Mouse (Mus musculus) heart, adult 2 months (tissue): ENCODE results near the gene Tnfrsf1b. TPM values are rescaled to one million over a fixed set of nuclear protein-coding genes. Genes with fewer than 3 reads are reported as not detected.
A peak's percentile ranks its signal among the peaks of the same experiment; 100 is the strongest.

Source experiments
- DNase-seq, 2 experiments: peaks; one replicate each; pipeline ENCODE4 v3.0.0; 2021
- H3K27ac ChIP-seq: fragments of 200-600 bp; 2 replicates; pipeline ENCODE4 v1.8.1; 2022
- H3K27me3 ChIP-seq: fragments of 200-500 bp; 2 replicates; pipeline ENCODE4 v1.6.1; 2012; ENCODE audit warnings: mild to moderate bottlenecking, low read length, inconsistent platforms, mixed read lengths; ENCODE audit not compliant: control insufficient read depth, insufficient read depth
- H3K36me3 ChIP-seq: fragments of 200-500 bp; 2 replicates; pipeline ENCODE4 v1.6.1; 2012; ENCODE audit warnings: low read length, inconsistent platforms; ENCODE audit not compliant: control insufficient read depth, insufficient read depth
- H3K4me1 ChIP-seq: fragments of 200-500 bp; 2 replicates; pipeline ENCODE4 v1.6.1; 2011; ENCODE audit warnings: low read length; ENCODE audit not compliant: control insufficient read depth, insufficient read depth
- H3K4me3 ChIP-seq: fragments of 200-600 bp; 2 replicates; pipeline ENCODE4 v1.8.1; 2022
- H3K79me2 ChIP-seq: fragments of 200-500 bp; replicated peaks from 2 replicates; pipeline ENCODE4 v1.6.1; 2012; ENCODE audit warnings: mild to moderate bottlenecking, inconsistent platforms, low read length, moderate library complexity, mixed read lengths; ENCODE audit not compliant: control insufficient read depth, insufficient read depth
- H3K9ac ChIP-seq: fragments of 200-500 bp; 2 replicates; pipeline ENCODE4 v1.6.1; 2012; ENCODE audit warnings: low read depth, mild to moderate bottlenecking, control low read depth, inconsistent platforms, low read length, mixed read lengths
- CTCF ChIP-seq: fragments of 200-600 bp; IDR thresholded peaks from 2 replicates; pipeline ENCODE4 v1.8.1; 2022; ENCODE audit warnings: antibody characterized with exemption, mild to moderate bottlenecking, moderate library complexity
- EP300 ChIP-seq: fragments of 200-500 bp; IDR thresholded peaks from 2 replicates; pipeline ENCODE4 v1.6.1; 2011; ENCODE audit warnings: low read depth, low read length, control low read depth; ENCODE audit not compliant: insufficient read depth
- POLR2A ChIP-seq: fragments of 200-500 bp; IDR thresholded peaks from 2 replicates; pipeline ENCODE4 v1.6.1; 2011; ENCODE audit warnings: mild to moderate bottlenecking, low read depth, low read length, control low read depth; ENCODE audit not compliant: insufficient read depth
- WGBS: fragments of 180-500 bp; shearing (Covaris S2); methylation state at CpG from one replicate; pipeline ENCODE4 v1.1.7; 2018; 5-methylcytosine and 5-hydroxymethylcytosine counted together
- intact Hi-C: fragments of 180-260 bp; cut with DNase I; formaldehyde crosslinking; loops from one replicate; pipeline ENCODE4 v1.15.1; 2025
- polyA plus RNA-seq: library from polyadenylated mRNA; depleted of rRNA; stranded (reverse); fragments of >200 nt; gene quantifications from 2 replicates; pipeline ENCODE4 v1.2.3, GENCODE M21; 2012
- total RNA-seq, 2 experiments: library from RNA; stranded (reverse); gene quantifications; 2 replicates each; pipeline ENCODE4 v1.2.3; 2021

Gene Tnfrsf1b
- total and polyA plus RNA-seq, 3 experiments = 4.8 to 7.6 (median 5.4) TPM

DNA sequence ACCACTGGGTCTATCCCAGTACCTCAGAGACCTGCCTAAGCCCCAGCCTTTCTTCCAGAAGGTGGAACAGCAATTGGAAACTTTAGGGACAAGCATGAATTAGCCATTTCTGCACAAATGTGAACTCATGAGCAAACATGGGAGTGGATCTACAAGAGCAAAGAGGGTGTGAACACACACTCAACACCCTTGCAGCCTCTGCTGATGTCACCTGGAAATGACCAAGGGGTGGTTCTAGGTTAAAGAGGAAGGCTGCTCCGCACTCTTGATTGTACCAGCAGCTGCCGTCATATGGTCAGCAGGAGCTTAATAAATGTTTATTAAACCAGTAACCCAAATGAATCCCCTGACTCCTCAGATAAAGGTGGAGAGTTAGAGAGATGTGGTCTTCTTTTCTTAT is 16.0 kb downstream of the Tnfrsf1b start:
- Histone ChIP-seq H3K4me3 (no peak overlapping the region), H3K4me1 (peaks cover 23% of the 10 kb centered on the region), H3K9ac (no peak overlapping the region), H3K79me2 (no peaks in the 10 kb centered on the region), H3K36me3 (no peaks in the 10 kb centered on the region), H3K27ac (peak overlapping the region; percentile 5; the same call in 1 of the 2 replicates), H3K27me3 (no peaks in the 10 kb centered on the region)
- DNase-seq = no peak
- TF ChIP-seq POLR2A = no peak
- intact Hi-C loops = no loop called here
- WGBS = 66% methylated on average over 2 of the region's 2 CpGs

GRCm38 (mm10) chr4:145229524-145230163 is 17.0 kb downstream of the Tnfrsf1b start:
- Histone ChIP-seq H3K27ac (peak overlapping the region; percentile 26), H3K27me3 (no peaks in the 10 kb centered on the region), H3K4me1 (peaks cover 22% of the 10 kb centered on the region), H3K4me3 (no peak overlapping the region), H3K9ac (no peak overlapping the region), H3K79me2 (no peaks in the 10 kb centered on the region), H3K36me3 (no peaks in the 10 kb centered on the region)
- peak in 1 of 2 experiments; percentile 67 for DNase-seq
- 74% methylated on average over 5 of the region's 5 CpGs for WGBS
- intact Hi-C loops = no loop called here
- TF ChIP-seq POLR2A = 0 out of 2 replicates have a peak, but pooled peaks have one; percentile 14
- TF ChIP-seq EP300 = no peak

DNA sequence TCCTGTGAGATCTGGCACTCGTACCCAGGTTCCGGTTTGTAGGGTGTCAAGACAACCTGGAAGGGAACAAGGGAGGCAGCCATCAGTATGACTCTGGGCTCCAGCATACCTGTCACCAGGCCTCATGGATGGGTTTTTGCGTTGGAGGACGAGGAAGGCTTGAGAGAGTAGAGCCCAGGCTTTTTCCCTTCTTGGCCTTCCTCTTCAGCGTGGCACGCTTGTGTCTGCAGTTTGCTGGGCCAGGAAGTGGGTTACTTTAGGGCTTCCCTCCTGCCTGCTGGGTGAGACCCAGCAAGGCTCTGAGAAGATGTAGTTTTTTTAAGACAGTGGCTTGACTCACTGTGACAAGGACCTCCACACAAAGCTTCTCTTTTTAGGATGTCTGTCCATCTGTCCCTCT is 17.6 kb downstream of the Tnfrsf1b start:
- Histone ChIP-seq H3K79me2 (no peaks in the 10 kb centered on the region), H3K36me3 (no peaks in the 10 kb centered on the region), H3K9ac (no peak overlapping the region), H3K4me3 (no peak overlapping the region), H3K4me1 (peaks cover 21% of the 10 kb centered on the region), H3K27me3 (no peaks in the 10 kb centered on the region), H3K27ac (peak overlapping the region; percentile 26; the same call in 1 of the 2 replicates)
- DNase-seq = peak in 1 of 2 experiments; percentile 30
- WGBS = 74% methylated on average over 6 of the region's 6 CpGs
- no peak for TF ChIP-seq POLR2A
- no peak for TF ChIP-seq EP300
- no peak for TF ChIP-seq CTCF
- intact Hi-C loops = no loop called here

- Histone ChIP-seq H3K27me3 (no peaks in the 10 kb centered on the region), H3K36me3 (no peaks in the 10 kb centered on the region), H3K27ac (no peak overlapping the region), H3K9ac (no peak overlapping the region), H3K4me3 (no peak overlapping the region), H3K4me1 (peaks cover 10% of the 10 kb centered on the region), H3K79me2 (no peaks in the 10 kb centered on the region)
- 93% methylated on average over 4 of the region's 4 CpGs for WGBS
- peak in 1 of 2 experiments; percentile 7 for DNase-seq
- TF ChIP-seq CTCF (no peak), POLR2A (no peak), EP300 (no peak)
- intact Hi-C loops = no loop called here
These were observed 22.1 kb downstream of the Tnfrsf1b start for GRCm38 (mm10) chr4:145224613-145225012.

DNA sequence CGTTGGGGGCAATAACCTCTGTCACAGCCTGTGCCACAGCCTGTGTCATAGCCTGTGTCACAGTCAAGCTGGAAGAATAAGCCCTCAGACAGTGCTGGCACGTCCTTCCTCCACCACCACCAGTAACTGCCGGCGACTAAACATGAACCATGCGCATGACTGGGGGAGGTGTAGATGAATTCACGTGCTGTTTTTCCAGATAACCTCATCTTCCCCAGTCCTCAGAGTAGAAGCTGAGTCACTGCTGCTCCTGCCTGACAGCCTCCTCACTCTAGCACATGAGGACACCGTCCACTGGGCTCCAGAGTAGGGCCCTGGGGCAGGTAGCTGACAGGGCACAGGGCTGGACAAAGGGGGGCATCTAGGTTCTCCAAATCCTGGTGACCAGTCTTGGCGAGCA is 24.6 kb downstream of the Tnfrsf1b start:
- TF ChIP-seq POLR2A (no peak), CTCF (no peak), EP300 (no peak)
- peaks cover 10% of the 10 kb centered on the region for H3K4me1 ChIP-seq
- DNase-seq = no peak
- H3K4me3 ChIP-seq = no peak overlapping the region
- H3K9ac ChIP-seq = no peak overlapping the region
- H3K27me3 ChIP-seq = no peaks in the 10 kb centered on the region
- 54% methylated on average over 8 of the region's 8 CpGs for WGBS
- H3K36me3 ChIP-seq = no peaks in the 10 kb centered on the region
- intact Hi-C loops = no loop called here
- H3K79me2 ChIP-seq = no peaks in the 10 kb centered on the region
- H3K27ac ChIP-seq = no peak overlapping the region; the same call in 1 of the 2 replicates

DNA sequence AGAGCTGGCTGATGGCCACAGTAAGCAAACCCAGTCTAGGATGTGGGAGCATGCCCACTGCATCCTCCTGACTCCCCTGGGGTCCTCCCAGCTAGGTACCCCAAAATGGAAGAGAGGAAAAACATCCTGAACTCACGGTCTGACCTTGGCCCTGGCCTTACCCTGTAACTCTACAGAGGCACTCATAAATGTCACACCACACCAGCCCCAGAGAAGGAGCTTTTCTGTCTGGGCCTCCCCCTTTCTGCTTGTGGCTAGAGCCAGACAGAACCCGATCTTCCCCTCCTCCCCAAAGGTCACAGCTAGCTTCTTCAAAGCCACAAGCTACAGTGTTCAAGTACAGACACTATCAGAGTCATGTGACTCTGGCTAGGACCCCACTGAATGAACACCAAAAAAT is 25.3 kb downstream of the Tnfrsf1b start:
- H3K4me1 ChIP-seq = peaks cover 10% of the 10 kb centered on the region
- H3K27me3 ChIP-seq = no peaks in the 10 kb centered on the region
- peak overlapping the region; percentile 31; the same call in 1 of the 2 replicates for H3K27ac ChIP-seq
- no peak for DNase-seq
- H3K4me3 ChIP-seq = no peak overlapping the region
- TF ChIP-seq EP300 (no peak), POLR2A (no peak), CTCF (no peak)
- WGBS = 46% methylated on average over 2 of the region's 2 CpGs
- no peaks in the 10 kb centered on the region for H3K36me3 ChIP-seq
- no peaks in the 10 kb centered on the region for H3K79me2 ChIP-seq
- no peak overlapping the region for H3K9ac ChIP-seq
- intact Hi-C loops = no loop called here
